Mouse (Mus musculus): Measurements from ENCODE around the gene Gm3604. TPM values are rescaled to one million over a fixed set of nuclear protein-coding genes. Genes with fewer than 3 reads are reported as not detected.

Gm3604 gene
- polyA plus RNA-seq (2015; fragmentation: Illumina TruSeq; extraction: RNeasy Lipid Tissue Mini Kit (QIAGEN cat#74804); ENCODE audit: insufficient read depth, low replicate concordance), result 5.6 TPM

GRCm38 (mm10) chr13:62382952-62383351, at the start of gene Gm3604:
Gm3604 (minus strand) TSS chr13:62383177.

Other genes with a start within 250 kb of the Gm3604 start
- 31.0 TPM for gene Gm49359, start 83.7 kb upstream of the Gm3604 start, polyA plus RNA-seq (2015; fragmentation: Illumina TruSeq; extraction: RNeasy Lipid Tissue Mini Kit (QIAGEN cat#74804); ENCODE audit: insufficient read depth, low replicate concordance)
- 1.3 TPM for gene Zfp935, start 175.3 kb upstream of the Gm3604 start, polyA plus RNA-seq (2015; fragmentation: Illumina TruSeq; extraction: RNeasy Lipid Tissue Mini Kit (QIAGEN cat#74804); ENCODE audit: insufficient read depth, low replicate concordance)
- gene Zfp934, start 188.0 kb upstream of the Gm3604 start, polyA plus RNA-seq (2015; fragmentation: Illumina TruSeq; extraction: RNeasy Lipid Tissue Mini Kit (QIAGEN cat#74804); ENCODE audit: insufficient read depth, low replicate concordance), result 29.5 TPM
- 8.9 TPM for gene 6720489N17Rik, start 241.0 kb upstream of the Gm3604 start, polyA plus RNA-seq (2015; fragmentation: Illumina TruSeq; extraction: RNeasy Lipid Tissue Mini Kit (QIAGEN cat#74804); ENCODE audit: insufficient read depth, low replicate concordance)

Data from spleen, adult 10 weeks (tissue).